Mouse (Mus musculus) E14TG2a.4 (cell line): ENCODE data around the gene Ddx23.

Experiments used
- H3K27me3 ChIP-seq: 2 replicates; pipeline ENCODE4 v1.6.1; 2014; ENCODE audit warnings: low read length, control low read depth; ENCODE audit not compliant: insufficient read depth
- H3K36me3 ChIP-seq: 2 replicates; pipeline ENCODE4 v1.6.1; 2014; ENCODE audit warnings: low read length, control low read depth; ENCODE audit not compliant: insufficient read depth
- H3K4me1 ChIP-seq: replicated peaks from 2 replicates; pipeline ENCODE4 v1.6.1; 2014; ENCODE audit warnings: low read depth, low read length, control low read depth
- H3K4me3 ChIP-seq: replicated peaks from 2 replicates; pipeline ENCODE4 v1.5.1; 2014; ENCODE audit warnings: mild to moderate bottlenecking, low read length
- H3K9me3 ChIP-seq: 2 replicates; pipeline ENCODE4 v1.6.1; 2014; ENCODE audit warnings: low read length, control low read depth
- CTCF ChIP-seq: conservative IDR thresholded peaks from 2 replicates; pipeline ENCODE4 v1.5.1; 2014; ENCODE audit warnings: low read length
- NANOG ChIP-seq: IDR thresholded peaks from 2 replicates; pipeline ENCODE4 v1.6.1; 2014; ENCODE audit warnings: borderline replicate concordance, low read length, mixed read lengths
- POU5F1 ChIP-seq: IDR thresholded peaks from 2 replicates; pipeline ENCODE4 v1.6.1; 2014; ENCODE audit warnings: low read length, borderline replicate concordance

Ddx23 gene

GRCm38 (mm10) chr15:98662567-98663545 lies at the start of gene Ddx23:
Gene Ddx23, minus strand, starts transcription at chr15:98662894.
- no peaks in the 10 kb centered on the region for H3K27me3 ChIP-seq
- H3K36me3 ChIP-seq = peaks cover 33% of the 10 kb centered on the region
- peak within 1 kb of the TSS; percentile 97 for H3K4me3 ChIP-seq
- H3K4me1 ChIP-seq = peaks cover 30% of the 10 kb centered on the region
- TF ChIP-seq NANOG (no peak), POU5F1 (no peak), CTCF (no peak)
- H3K9me3 ChIP-seq = no peaks in the 10 kb centered on the region

- H3K4me3 ChIP-seq = no peak overlapping the region
- no peaks in the 10 kb centered on the region for H3K36me3 ChIP-seq
- H3K27me3 ChIP-seq = peaks cover 20% of the 10 kb centered on the region
- TF ChIP-seq NANOG (no peak), CTCF (peak; percentile 78), POU5F1 (no peak)
- no peaks in the 10 kb centered on the region for H3K9me3 ChIP-seq
- peaks cover 10% of the 10 kb centered on the region; the same call in 1 of the 2 replicates for H3K4me1 ChIP-seq
These were observed 47.7 kb upstream of the Ddx23 start for GRCm38 (mm10) chr15:98710442-98710841.

GRCm38 (mm10) chr15:98707766-98708372 lies 45.2 kb upstream of the Ddx23 start, which contains the start of gene Ccdc65:
Gene Ccdc65, plus strand, starts transcription at chr15:98708207.
- Histone ChIP-seq H3K36me3 (no peaks in the 10 kb centered on the region), H3K4me1 (peaks cover 10% of the 10 kb centered on the region; the same call in 1 of the 2 replicates), H3K4me3 (peak within 1 kb of the TSS; percentile 82), H3K9me3 (no peaks in the 10 kb centered on the region), H3K27me3 (peaks cover 43% of the 10 kb centered on the region)
- no peak for TF ChIP-seq POU5F1
- peak; percentile 59 for TF ChIP-seq CTCF
- TF ChIP-seq NANOG = no peak

GRCm38 (mm10) chr15:98704312-98704711 lies 41.6 kb upstream of the Ddx23 start:
- H3K27me3 ChIP-seq = peaks cover 73% of the 10 kb centered on the region
- H3K4me3 ChIP-seq = no peak overlapping the region
- H3K9me3 ChIP-seq = no peaks in the 10 kb centered on the region
- no peaks in the 10 kb centered on the region for H3K36me3 ChIP-seq
- H3K4me1 ChIP-seq = peaks cover 12% of the 10 kb centered on the region; the same call in 1 of the 2 replicates
- TF ChIP-seq NANOG = no peak
- no peak for TF ChIP-seq POU5F1
- TF ChIP-seq CTCF = no peak

- H3K9me3 ChIP-seq = no peaks in the 10 kb centered on the region
- peak overlapping the region; percentile 72 for H3K4me3 ChIP-seq
- peaks cover 25% of the 10 kb centered on the region for H3K4me1 ChIP-seq
- no peaks in the 10 kb centered on the region for H3K36me3 ChIP-seq
- H3K27me3 ChIP-seq = peaks cover 68% of the 10 kb centered on the region
- TF ChIP-seq CTCF = peak; percentile 45
- TF ChIP-seq NANOG = no peak
These were observed 36.8 kb upstream of the Ddx23 start for GRCm38 (mm10) chr15:98699190-98700105.

GRCm38 (mm10) chr15:98696216-98696615 lies 33.5 kb upstream of the Ddx23 start:
- TF ChIP-seq POU5F1 (no peak), NANOG (no peak), CTCF (no peak)
- H3K4me3 ChIP-seq = peak overlapping the region; percentile 69
- no peaks in the 10 kb centered on the region for H3K9me3 ChIP-seq
- peaks cover 48% of the 10 kb centered on the region for H3K27me3 ChIP-seq
- H3K4me1 ChIP-seq = peaks cover 38% of the 10 kb centered on the region
- no peaks in the 10 kb centered on the region for H3K36me3 ChIP-seq

GRCm38 (mm10) chr15:98695726-98696125 lies 33.0 kb upstream of the Ddx23 start:
- H3K4me1 ChIP-seq = peaks cover 42% of the 10 kb centered on the region
- H3K9me3 ChIP-seq = no peaks in the 10 kb centered on the region
- no peaks in the 10 kb centered on the region for H3K36me3 ChIP-seq
- H3K4me3 ChIP-seq = peak overlapping the region; percentile 69
- H3K27me3 ChIP-seq = peaks cover 43% of the 10 kb centered on the region
- TF ChIP-seq POU5F1 = no peak
- no peak for TF ChIP-seq CTCF
- TF ChIP-seq NANOG = no peak

GRCm38 (mm10) chr15:98692171-98692715 lies 29.5 kb upstream of the Ddx23 start:
- H3K9me3 ChIP-seq = no peaks in the 10 kb centered on the region
- TF ChIP-seq POU5F1 (no peak), NANOG (no peak)
- peaks cover 47% of the 10 kb centered on the region for H3K4me1 ChIP-seq
- H3K27me3 ChIP-seq = peaks cover 27% of the 10 kb centered on the region
- H3K4me3 ChIP-seq = no peak overlapping the region
- H3K36me3 ChIP-seq = no peaks in the 10 kb centered on the region
